Mouse (Mus musculus): ENCODE measurements at regions not wholly inside any gene's neighbourhood (a gene's known extent, or its start where the extent isn't known, plus 50 kb on each side); places are given as distances from the start of the nearest gene placed in this dataset.

DNA sequence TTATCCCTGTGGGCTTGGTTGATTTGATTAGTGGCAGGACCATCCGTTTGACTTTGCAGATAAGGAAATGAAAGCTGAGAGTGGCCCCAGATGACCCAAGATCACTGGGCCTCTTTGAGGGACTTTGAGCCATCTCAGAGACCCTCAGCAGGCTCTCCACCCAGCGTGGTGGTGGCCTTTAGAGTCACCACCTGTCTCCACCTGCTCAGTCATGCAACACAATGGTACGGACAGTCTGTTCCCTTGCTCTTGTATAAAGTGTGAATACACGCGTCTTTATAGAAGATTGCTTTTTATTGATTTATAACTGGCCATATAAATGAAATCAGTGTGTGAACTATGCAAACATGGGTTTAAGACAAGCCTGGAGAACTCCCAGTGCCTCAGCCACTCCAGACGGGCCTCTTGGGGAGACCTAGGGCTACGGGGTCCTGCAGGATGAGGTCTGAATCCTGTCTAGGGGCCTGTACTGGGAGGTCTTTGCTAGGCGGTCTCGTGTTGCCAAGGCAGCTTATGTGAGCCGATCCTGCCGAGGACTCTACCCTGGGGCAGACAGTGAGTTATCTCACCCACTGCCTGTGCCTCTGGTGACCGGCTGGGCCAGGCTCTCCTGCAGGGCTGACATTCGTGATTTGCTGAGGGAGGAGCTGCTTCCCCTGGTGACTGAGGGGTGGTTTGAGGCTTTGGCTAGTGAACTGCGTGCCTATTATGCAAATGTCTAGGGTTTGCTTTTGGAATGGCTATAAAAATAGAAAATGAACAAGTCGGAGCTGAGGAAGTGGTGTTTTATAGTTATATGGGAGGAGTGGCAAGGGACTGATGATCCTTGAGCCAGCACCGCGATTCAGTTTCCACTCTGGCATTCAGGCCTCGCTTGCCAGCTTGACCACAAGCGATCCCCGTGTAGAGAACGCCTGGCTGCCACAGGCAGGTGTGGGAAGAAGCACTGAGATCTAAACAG, 176.5 kb downstream of the Fam43a start:
- DNase-seq = peak; percentile 50

DNA sequence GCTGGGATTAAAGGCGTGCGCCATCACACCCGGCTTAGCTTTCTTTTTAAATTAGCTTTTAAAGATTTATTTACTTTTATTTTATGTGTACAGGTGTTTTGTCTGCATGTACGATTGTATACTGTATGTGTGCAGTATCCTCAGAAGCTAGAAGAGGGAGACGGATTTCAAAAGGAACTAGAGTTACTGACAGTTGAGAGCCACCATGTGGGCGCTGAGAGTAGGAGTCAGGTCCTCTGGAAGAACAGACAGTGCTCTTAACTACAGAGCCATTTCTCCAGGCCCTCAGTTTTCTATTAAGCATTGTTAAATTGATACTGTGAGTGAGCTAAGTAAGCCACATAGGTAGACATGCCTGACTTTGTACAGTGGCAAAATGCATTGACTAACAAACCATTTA, 177.9 kb downstream of the Fam43a start:
- no peak for DNase-seq

DNA sequence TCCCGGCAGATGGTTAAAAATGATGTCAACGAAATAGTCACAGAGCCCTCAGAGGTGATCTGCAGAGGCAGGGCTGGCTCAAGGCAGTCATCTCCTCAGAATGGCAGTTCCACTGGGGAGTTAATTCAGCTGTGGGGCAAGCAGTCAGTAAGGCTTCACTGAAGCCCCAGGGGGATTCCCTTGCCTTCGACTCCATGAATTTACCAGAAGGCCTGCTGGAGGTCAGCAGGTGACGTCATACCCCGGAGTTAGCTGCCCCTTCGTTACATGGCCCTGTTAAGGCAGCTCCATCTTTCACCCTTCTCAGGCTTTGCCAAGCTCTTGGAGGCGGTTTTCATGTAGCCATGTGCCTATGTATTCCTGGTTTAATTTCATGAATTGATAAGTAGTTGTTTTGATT, 178.6 kb downstream of the Fam43a start:
- DNase-seq = no peak

DNA sequence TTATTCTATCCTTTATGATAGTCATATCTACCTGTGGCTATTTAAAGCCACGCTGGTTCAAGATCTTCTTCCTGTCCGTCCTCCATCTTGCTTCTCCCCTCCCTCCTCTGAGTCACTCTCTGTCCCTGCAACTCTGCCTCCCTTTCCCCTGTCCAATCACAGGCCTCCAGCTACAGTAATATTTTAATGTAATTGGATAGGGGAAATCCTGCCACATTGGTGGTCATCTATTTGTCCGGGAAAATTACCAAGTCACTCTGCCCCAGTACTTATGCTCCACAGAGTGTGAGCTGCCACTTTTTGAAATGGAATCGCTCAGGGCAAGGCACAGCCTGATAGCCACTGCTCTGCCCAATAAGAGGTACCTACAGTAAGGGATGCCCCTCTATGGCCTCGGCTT, 179.4 kb downstream of the Fam43a start:
- DNase-seq = no peak

DNA sequence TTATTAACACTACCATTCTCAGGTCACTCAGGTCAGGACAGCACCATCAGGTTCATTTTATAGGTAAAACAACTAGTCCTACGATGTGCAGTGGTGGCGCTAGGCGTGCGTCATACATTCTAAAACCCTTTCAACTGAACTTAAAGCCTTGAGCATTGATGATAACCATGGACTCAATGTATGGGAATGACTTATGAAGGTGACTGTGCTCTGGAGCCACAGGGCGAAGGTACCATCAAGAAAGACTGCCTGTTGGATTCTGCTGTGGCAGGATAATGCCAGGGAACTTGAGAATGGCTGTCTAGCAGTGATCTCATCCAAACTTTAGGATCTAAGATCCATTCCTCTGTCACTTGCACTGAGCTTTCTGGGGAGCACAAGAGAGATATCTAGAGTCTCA, 184.7 kb downstream of the Fam43a start:
- DNase-seq = no peak

DNA sequence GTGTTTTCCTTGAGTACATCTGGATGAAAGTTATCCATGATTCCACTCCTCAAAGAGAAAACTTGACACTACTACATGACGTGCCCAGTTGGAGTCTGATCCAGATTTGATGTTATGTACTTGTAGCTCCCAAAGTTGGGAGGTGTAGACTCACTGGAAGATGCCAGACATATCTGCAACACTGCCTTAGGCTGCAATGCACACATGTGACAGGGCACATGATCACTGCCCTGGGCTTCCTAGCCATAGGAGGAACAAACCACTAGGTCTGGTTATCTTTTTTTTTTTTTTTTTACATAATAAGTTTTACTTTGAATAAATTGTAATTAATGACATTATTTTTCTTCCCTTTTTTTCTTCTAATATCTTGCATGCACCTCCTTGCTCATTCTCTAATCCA, 185.4 kb downstream of the Fam43a start:
- no peak for DNase-seq

DNA sequence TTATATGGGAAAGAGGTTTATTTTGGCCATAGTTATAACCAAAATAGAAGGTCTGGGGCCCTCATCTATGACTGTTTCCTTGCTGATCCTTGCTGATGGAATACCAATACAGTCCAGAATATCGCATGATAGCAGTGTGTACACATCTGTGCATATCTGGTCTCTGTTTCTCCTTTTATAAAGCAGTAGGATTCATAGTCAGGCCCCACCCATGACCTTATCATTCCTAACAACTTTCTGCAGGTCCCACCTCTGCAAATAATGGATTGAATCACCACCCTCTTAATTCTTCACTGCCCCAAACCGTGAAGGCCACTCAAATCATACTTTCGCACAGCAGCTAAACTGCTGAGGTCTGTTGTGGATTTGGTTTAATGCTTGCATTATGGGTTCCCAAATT, 186.5 kb downstream of the Fam43a start:
- DNase-seq = no peak

DNA sequence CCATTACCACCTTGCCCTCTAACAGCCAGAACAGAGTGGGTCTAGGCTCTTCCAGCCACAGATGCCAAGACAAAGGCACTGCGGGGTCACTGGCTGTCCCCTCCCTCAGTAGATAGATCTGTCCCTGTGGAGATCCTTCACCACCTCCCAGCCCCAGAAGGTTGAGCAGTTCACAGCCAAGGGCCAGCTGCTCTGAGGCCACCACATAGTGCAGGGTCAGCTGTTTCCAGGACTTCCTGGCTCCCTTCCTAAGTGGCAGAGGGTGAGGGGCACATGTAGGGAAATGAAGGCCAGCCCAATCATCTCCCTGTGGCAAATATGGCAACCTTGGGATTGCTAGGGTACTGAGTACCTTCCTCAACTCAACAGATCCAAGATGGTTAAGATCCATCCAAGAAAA, 187.8 kb downstream of the Fam43a start:
- no peak for DNase-seq

DNA sequence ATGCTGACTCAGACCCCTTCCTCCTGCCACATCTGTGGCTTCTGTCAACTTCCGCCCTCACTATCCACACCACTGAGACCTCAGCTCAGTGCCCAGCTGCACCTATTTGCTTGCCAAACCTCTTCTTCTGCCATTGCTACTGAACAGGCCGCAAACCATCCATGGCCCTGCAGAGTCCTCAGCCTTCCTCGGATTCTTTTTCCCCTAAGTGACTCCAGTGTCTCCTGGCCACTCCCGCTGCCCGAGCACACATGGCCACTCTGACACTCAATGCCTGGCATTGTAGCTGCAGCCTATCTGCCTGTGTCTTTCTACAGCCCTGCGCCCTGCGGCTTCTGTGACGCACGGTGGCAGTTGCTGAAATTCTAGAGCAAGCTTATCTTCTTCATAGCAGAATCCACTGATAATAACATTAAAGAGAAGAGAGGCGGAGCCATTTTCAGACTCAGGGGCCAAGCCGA, 188.8 kb downstream of the Fam43a start:
- peak; percentile 62 for DNase-seq

DNA sequence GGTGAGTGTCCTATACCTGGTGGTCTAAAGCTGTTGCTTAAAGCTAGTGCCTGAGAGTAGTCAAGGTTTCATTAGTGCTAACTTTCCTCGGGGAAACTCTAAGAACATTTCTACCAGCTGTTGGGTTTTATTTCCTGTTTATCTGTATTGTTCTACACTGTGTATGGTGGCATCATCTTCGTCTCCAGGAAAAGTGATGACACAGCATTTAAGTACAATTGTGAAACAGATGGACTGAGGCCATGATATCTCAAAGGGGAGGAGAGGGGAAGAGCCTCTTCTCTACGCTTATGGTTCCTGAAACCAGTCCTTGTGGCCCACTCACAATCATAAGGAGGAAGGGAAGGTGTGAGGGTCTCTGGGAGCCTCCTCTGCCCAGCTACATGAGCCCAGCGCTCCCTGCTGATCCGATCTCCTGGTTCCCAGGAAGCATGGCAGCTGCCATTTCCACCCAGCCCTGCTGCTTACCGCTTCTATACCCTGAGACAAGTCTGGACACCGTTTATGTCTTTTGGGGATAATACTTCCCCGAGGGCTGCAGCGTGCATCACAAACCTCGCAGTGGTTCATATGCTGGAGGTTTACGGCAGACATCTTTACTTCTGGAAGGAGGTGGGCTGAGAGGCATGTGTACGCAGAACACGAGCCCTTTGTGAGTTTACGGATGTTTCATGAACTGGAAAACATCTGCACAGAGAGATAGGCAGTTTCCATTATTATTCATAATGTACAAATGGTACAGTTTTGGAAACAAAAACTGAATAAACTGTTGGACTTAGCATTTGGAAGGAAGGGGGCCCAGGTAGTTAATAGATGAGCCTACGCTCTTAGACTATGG, 189.6 kb downstream of the Fam43a start:
- no peak for DNase-seq

DNA sequence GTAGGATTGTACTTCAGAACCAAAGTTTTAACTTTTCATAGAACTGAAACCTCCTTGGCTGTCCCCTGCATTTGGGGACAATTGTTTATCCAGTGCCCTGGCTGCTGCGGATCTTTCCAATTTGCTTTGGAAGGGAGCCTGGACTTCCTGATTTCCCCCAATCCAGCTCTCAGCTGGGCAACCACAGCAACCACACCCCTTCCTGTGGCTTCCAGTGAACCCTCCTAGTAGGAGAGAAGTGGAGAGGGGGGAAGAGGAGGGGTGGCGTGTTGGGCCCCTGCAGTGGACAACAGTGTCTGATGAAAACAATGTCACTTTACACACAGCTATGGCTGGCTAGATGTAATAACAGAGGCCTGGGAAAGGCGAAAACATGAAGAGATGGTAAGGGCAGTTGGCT, 190.5 kb downstream of the Fam43a start:
- DNase-seq = peak; percentile 36

DNA sequence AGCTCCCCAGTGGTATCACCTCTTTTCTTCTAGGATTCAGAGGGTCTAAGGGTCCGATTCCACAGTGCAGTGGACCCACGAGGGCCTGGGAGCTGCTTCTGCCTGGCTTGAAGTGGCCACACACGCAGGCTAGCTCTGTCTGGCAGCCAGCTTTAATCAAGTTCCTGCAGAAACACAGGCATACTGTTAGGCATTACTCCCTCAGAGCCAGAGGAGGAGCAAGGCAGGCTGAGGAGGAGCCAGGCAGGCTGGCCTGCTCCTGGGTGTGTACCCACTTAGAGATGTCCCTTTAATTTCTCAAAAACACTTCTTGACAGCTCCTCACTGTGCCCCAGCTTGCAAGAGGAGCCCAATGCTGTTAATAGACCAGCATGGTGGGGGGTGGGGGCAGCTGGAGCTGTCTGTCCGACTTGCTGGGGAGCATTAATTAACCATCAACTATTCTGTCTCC, 191.1 kb downstream of the Fam43a start:
- no peak for DNase-seq

DNA sequence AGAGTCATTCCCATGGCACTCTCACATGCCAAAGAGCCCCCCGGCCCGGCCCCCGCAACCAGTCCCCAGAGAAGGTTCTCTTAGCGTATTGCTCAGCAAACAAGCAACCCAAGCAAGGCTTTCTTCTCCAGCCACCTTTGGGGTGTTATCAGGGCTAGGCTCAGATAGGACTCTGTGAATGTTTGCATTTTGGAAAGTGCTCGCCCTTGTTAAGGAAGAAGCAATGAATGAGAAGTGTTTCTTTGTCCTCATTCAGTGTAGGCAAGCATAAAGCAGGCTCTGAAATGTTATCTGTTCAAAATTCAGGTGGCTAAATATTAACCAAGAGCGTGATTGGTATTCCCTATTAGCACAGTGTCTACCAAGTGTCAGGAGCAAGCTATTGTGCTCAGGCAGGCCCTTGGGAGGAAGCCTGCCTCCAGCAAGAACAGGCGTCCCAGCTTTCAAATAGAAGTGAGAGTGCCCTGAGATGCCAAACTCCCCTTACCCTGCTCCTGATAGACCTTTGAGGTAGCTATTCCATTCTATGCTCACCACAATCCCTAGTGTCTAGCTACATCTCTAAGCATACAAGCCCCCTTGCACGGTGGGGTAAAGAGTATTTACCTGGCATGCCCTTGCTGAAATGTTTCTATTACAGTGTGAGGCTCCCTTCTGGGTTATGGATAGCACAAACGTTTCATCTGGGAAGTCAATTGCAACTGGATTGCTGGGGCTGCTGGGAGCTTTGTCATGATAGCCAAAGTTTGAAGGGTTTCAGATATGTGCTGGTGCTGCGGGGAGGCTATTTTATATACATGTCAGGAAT, 191.7 kb downstream of the Fam43a start:
- DNase-seq = no peak

DNA sequence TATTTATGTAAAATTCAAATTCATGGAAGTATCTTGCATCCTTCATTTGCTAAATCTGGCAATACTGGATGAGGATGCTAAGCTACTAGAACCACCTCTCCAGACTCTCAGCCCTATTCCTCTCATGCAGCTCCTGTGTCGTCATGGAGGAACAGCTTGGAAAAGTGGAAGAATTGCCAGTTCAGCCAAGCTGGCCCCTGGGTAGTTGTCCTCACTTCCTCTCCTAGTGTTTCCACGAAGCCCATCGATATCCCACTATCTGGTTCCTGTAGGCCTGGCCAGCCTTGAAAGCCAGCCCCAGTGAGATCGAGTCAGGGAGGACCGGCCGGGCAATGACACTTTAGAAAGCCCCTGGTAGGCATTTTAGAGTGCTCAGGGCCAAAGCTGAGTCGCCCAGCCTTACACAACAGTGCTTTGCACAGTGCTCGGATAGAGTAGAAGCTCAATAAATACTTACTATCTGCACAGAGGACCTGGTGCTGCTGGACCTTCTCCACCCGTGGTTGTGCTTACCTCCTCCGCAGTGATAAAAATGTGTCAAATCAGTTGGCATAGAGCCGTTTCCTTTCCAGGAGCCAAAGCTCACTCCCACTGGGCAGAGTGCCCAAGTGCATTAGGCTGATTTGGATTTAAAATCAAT, 193.3 kb downstream of the Fam43a start:
- DNase-seq = peak; percentile 40

DNA sequence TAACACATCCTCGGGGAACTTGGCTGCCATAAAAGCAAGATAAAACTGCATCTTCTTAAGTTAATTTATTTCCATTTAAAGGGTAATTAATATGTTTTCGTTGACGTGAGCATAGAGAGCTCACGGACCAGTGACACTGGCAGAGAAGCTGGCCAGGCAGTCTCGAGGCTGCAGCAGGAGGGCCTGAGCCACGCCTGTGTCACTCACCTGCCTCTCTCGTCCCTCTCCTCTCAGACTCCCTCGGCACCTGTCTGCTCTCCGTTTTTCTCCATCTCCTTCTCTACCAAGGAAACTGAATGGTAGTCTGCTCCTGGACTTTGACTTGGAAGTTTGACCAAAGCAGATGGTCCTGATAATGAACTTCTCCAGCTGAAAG, 193.8 kb downstream of the Fam43a start:
- no peak for DNase-seq

DNA sequence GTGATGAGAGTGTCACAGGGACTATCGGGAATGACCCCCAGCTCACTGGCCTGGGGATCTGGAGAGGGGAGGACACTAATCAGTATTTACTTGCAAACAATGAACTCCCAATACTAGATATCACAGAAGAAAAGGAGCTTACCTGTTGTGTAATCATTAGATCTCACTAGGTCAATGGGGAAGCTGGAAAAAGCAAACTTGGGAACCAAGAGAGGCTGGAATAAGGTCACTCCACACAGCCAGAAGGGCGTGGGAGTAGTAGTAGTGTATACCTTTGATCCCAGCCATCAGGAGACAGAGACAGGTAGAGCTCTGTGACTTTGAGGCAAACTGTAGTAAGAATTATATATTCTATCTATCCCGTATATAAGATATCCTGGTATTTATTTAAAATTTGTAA, 194.3 kb downstream of the Fam43a start:
- DNase-seq = no peak

DNA sequence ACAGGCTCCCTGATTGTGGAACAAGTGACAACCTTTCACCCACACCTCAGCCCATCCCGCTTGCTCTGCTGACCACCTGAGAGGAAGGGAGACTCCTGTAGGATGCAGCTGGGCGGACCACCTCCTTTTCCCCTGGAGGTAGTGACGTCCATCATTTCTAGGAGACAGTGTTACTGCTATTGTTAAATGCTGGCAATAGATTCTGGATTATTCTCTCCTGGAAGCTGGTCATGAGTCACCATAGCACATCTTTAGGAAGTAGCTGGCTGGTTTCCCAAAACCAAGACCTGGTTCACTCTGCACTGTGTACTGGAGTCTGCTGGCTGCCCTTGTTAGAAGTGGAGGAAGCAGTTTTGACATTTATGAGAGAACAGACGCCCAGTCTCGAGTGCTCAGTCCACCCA, 196.0 kb downstream of the Fam43a start:
- DNase-seq = peak; percentile 49

DNA sequence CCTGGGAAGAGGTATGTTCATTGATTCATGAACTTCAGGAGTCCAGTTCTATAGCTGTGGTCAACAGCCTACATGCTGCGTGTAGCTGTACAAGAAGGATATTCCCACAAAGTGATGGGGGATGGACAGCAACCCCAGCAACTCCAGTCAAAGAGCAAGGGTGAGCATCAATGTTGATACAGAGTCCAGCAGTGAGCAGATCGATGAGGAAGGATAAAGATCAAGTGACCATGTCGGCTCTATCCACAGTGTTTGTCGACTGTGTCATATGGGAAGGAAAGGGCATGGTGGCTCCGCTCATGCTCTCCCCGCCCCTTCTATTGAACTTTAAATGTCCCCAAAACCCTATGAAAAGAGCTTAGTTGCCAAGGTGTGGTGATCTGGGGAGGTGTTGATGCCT, 196.6 kb downstream of the Fam43a start:
- no peak for DNase-seq

DNA sequence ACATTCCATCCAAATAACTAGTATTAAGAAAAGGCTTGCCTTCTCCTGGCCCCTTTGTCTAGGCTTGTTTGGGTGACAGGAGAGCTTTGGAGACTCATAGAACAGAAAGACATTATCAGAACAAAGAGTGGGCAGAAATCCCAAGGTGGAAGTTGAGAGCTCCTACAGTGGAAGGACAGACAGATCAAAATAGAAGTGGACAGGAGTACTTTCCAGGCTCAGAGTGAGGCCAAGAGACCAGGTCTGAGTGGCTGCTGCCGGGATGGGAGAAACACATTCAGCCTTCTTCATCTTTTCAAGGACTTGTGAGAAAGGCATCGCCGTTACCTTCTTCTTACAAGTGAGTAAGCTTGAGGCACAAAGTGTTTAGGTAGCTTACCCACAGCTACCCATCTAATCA, 197.5 kb downstream of the Fam43a start:
- no peak for DNase-seq

DNA sequence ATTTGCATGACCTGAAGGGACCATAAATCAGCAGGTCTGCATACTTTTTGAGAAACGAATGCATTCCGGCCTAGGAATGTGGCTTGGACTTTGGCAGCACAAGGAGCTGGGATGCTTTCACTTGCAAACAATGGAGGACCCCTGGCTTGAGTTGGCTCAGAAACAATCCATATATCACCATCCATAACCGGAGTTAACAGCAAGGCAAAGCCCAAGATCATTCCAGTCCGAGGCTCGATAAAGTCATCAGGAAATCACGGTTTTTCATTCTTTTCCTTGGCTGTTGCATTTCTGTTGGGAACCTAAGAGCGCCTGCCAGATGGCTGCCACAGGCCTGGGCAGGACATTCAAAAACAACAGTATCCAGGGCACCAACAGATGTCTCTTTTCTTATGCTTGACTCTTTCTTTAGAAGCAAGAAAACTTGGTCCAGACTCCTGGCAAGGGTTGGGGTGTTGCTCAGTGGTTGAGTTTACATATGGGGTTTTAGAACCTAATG, 198.5 kb downstream of the Fam43a start:
- no peak for DNase-seq

DNA sequence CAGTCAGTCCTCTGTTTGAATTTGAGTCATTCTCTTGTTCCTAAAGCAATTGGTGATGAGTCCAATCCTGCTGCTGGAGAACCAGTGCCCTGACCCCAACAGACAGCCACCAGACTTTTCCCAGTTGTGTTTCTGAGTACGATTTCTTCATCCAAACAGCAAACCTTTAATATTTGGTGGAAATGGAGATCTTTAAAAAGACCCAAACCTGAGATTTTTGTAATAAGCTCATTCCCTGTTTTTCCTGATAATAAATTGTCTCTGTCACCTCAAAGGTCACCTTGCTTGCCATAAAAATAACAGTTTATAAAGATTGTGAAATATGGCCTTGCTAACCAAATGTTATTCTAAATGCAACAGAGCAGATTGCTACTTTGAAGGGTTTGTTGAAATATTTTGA, 199.0 kb downstream of the Fam43a start:
- no peak for DNase-seq

Measured in adrenal gland, postnatal 14 days (tissue).